Mouse (Mus musculus): ENCODE data around the gene Ptprs. TPM values are rescaled to one million over a fixed set of nuclear protein-coding genes. Genes with fewer than 3 reads are reported as not detected.
A peak's percentile ranks its signal among the peaks of the same experiment; 100 is the strongest.

Ptprs gene
- total RNA-seq, 2 experiments from 2014 or later: 59.2 to 62.2 TPM

GRCm38 (mm10) chr17:56494480-56494879, 18.2 kb upstream of the Ptprs start:
- no peak for ATAC-seq (replicated peaks; ENCODE audit: poor library complexity, severe bottlenecking)

GRCm38 (mm10) chr17:56493841-56494240, 17.6 kb upstream of the Ptprs start:
- ATAC-seq (replicated peaks; ENCODE audit: poor library complexity, severe bottlenecking): no peak

- no peak for ATAC-seq (replicated peaks; ENCODE audit: poor library complexity, severe bottlenecking)
Observed at GRCm38 (mm10) chr17:56490438-56491152, 14.3 kb upstream of the Ptprs start.

- no peak for ATAC-seq (replicated peaks; ENCODE audit: poor library complexity, severe bottlenecking)
Observed at GRCm38 (mm10) chr17:56488028-56488427, 11.7 kb upstream of the Ptprs start.

GRCm38 (mm10) chr17:56487441-56487888, 11.2 kb upstream of the Ptprs start:
- peak; percentile 63 for ATAC-seq (replicated peaks; ENCODE audit: poor library complexity, severe bottlenecking)

- no peak for ATAC-seq (replicated peaks; ENCODE audit: poor library complexity, severe bottlenecking)
Observed at GRCm38 (mm10) chr17:56485926-56486325, 9.6 kb upstream of the Ptprs start.

GRCm38 (mm10) chr17:56485118-56485517, 8.8 kb upstream of the Ptprs start:
- no peak for ATAC-seq (replicated peaks; ENCODE audit: poor library complexity, severe bottlenecking)

- peak; percentile 24; the same call in 1 of the 2 replicates for ATAC-seq (replicated peaks; ENCODE audit: poor library complexity, severe bottlenecking)
Observed at GRCm38 (mm10) chr17:56482671-56483070, 6.4 kb upstream of the Ptprs start.

GRCm38 (mm10) chr17:56479358-56479757, 3.1 kb upstream of the Ptprs start:
- peak; percentile 58 for ATAC-seq (replicated peaks; ENCODE audit: poor library complexity, severe bottlenecking)

- peak; percentile 55 for ATAC-seq (replicated peaks; ENCODE audit: poor library complexity, severe bottlenecking)
Observed at GRCm38 (mm10) chr17:56478191-56478611, 1.9 kb upstream of the Ptprs start.

- ATAC-seq (replicated peaks; ENCODE audit: poor library complexity, severe bottlenecking): no peak
Observed at GRCm38 (mm10) chr17:56477191-56477818, 1.0 kb upstream of the Ptprs start.

GRCm38 (mm10) chr17:56475584-56476401, 490 bp downstream of the Ptprs start:
- ATAC-seq (replicated peaks; ENCODE audit: poor library complexity, severe bottlenecking): 0 out of 2 replicates have a peak, but pooled peaks have one; percentile 3

GRCm38 (mm10) chr17:56474831-56475581, 1.3 kb downstream of the Ptprs start:
- ATAC-seq (replicated peaks; ENCODE audit: poor library complexity, severe bottlenecking): no peak

GRCm38 (mm10) chr17:56474311-56474830, 1.9 kb downstream of the Ptprs start:
- no peak for ATAC-seq (replicated peaks; ENCODE audit: poor library complexity, severe bottlenecking)

GRCm38 (mm10) chr17:56473611-56473905, 2.7 kb downstream of the Ptprs start:
- no peak for ATAC-seq (replicated peaks; ENCODE audit: poor library complexity, severe bottlenecking)

GRCm38 (mm10) chr17:56472733-56473610, 3.3 kb downstream of the Ptprs start:
- ATAC-seq (replicated peaks; ENCODE audit: poor library complexity, severe bottlenecking): peak; percentile 48

GRCm38 (mm10) chr17:56472121-56472520, 4.2 kb downstream of the Ptprs start:
- no peak for ATAC-seq (replicated peaks; ENCODE audit: poor library complexity, severe bottlenecking)

- ATAC-seq (replicated peaks; ENCODE audit: poor library complexity, severe bottlenecking): no peak
Observed at GRCm38 (mm10) chr17:56471136-56471535, 5.1 kb downstream of the Ptprs start.

GRCm38 (mm10) chr17:56470571-56470970, 5.7 kb downstream of the Ptprs start:
- no peak for ATAC-seq (replicated peaks; ENCODE audit: poor library complexity, severe bottlenecking)
